Mouse (Mus musculus) G1E (cell line): ENCODE measurements at regions not wholly inside any gene's neighbourhood (a gene's known extent, or its start where the extent isn't known, plus 50 kb on each side); places are given as distances from the start of the nearest gene placed in this dataset.

Experiments used
- ATAC-seq: 2 replicates; pipeline ENCODE4 v1.8.0; 2016; ENCODE audit warnings: mild to moderate bottlenecking; ENCODE audit not compliant: insufficient number of reproducible peaks, poor library complexity, low FRiP score, severe bottlenecking; ENCODE audit errors: extremely low read depth
- DNase-seq: peaks from one replicate; pipeline ENCODE4 v3.0.0; 2012; ENCODE audit warnings: low spot score
- H3K27me3 ChIP-seq: 2 replicates; pipeline ENCODE4 v1.6.1; 2012; ENCODE audit warnings: mild to moderate bottlenecking, low read length, inconsistent platforms; ENCODE audit not compliant: insufficient read depth
- H3K36me3 ChIP-seq: replicated peaks from 2 replicates; pipeline ENCODE3; 2012; ENCODE audit warnings: mild to moderate bottlenecking, inconsistent platforms
- H3K4me1 ChIP-seq: 2 replicates; pipeline ENCODE4 v1.6.1; 2012; ENCODE audit warnings: low read depth, low read length, inconsistent platforms, mixed read lengths; ENCODE audit not compliant: insufficient read depth
- H3K4me3 ChIP-seq: 2 replicates; pipeline ENCODE4 v1.5.1; 2012; ENCODE audit warnings: low read depth, mild to moderate bottlenecking, inconsistent platforms, low read length, moderate library complexity, mixed read lengths
- H3K9me3 ChIP-seq: replicated peaks from 2 replicates; pipeline ENCODE4 v1.6.1; 2012; ENCODE audit warnings: inconsistent platforms
- CTCF ChIP-seq: IDR thresholded peaks from 2 replicates; pipeline ENCODE4 v1.5.1; 2012; ENCODE audit warnings: low read depth, low read length, inconsistent platforms, mixed read lengths
- GATA1 ChIP-seq: IDR thresholded peaks from 2 replicates; pipeline ENCODE4 v1.6.1; 2012; ENCODE audit warnings: borderline replicate concordance, low read length, inconsistent platforms, mixed read lengths
- GATA2 ChIP-seq: IDR thresholded peaks from 2 replicates; pipeline ENCODE4 v1.6.1; 2012; ENCODE audit warnings: low read depth, low read length, inconsistent platforms, borderline replicate concordance
- POLR2AphosphoS5 ChIP-seq: IDR thresholded peaks from 2 replicates; pipeline ENCODE4 v1.6.1; 2012; ENCODE audit warnings: low read depth, low read length, inconsistent platforms; ENCODE audit not compliant: insufficient replicate concordance
- TAL1 ChIP-seq: conservative IDR thresholded peaks from 2 replicates; pipeline ENCODE4 v1.6.1; 2012; ENCODE audit warnings: low read depth, low read length, inconsistent platforms, mixed read lengths

DNA sequence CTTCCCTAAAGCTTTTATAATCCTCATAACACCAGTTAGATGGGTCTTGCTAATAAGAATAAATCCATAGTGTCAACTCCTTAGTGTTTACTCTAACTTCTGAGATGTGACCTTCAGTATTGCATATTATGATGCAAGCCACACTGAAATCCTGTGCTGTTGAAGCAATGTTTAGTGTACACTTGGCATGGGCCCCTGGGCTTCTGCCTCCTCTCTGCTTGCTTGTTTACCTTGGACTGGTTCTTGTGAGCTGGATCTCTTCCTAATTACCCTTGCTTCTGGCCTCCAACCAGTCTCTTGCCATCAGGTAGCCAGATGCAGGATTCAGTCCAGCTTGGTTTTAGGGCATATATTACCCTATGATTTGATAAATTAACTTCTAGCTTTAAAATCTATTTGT lies 57.0 kb downstream of the Rgs2 start:
- DNase-seq: no peak
- no peaks in the 10 kb centered on the region for H3K9me3 ChIP-seq
- TF ChIP-seq CTCF (no peak), GATA1 (no peak), GATA2 (no peak), POLR2AphosphoS5 (no peak), TAL1 (no peak)
- H3K36me3 ChIP-seq: no peaks in the 10 kb centered on the region
- H3K4me3 ChIP-seq: no peak overlapping the region
- no peaks in the 10 kb centered on the region for H3K4me1 ChIP-seq
- no peak for ATAC-seq
- no peaks in the 10 kb centered on the region for H3K27me3 ChIP-seq

GRCm38 (mm10) chr1:143941465-143941864 lies 62.5 kb downstream of the Rgs2 start:
- no peak for DNase-seq
- Histone ChIP-seq H3K36me3 (no peaks in the 10 kb centered on the region), H3K4me1 (no peaks in the 10 kb centered on the region), H3K4me3 (no peak overlapping the region), H3K27me3 (no peaks in the 10 kb centered on the region), H3K9me3 (no peaks in the 10 kb centered on the region)
- TF ChIP-seq GATA2: no peak
- TF ChIP-seq TAL1: no peak
- no peak for TF ChIP-seq POLR2AphosphoS5
- no peak for TF ChIP-seq GATA1
- no peak for TF ChIP-seq CTCF
- no peak; the same call in 1 of the 2 replicates for ATAC-seq

DNA sequence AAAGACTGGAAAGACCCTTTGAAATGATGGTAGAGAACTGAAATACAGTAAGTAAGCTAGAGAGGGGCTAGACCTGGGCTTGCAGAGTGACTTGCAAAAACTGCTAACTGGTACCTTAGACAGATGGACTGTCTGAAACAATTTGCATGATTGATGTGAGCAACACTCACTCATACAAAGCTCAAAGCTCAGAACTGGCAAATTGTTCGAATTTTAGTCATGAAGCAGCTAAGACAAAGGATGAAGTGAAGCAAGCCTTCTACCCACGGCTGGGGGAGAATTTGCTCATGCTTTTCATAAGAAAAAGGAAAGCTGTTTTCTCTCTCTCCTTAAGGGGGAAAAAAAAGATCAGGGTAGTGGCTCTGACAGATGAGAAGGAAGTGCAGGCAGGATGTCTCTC lies 64.5 kb downstream of the Rgs2 start:
- DNase-seq (no peak), ATAC-seq (no peak)
- H3K4me1 ChIP-seq: no peaks in the 10 kb centered on the region
- no peaks in the 10 kb centered on the region for H3K9me3 ChIP-seq
- H3K36me3 ChIP-seq: no peaks in the 10 kb centered on the region
- no peak for TF ChIP-seq GATA1
- TF ChIP-seq GATA2: no peak
- no peak for TF ChIP-seq POLR2AphosphoS5
- TF ChIP-seq TAL1: no peak
- TF ChIP-seq CTCF: no peak
- H3K27me3 ChIP-seq: no peaks in the 10 kb centered on the region
- no peak overlapping the region for H3K4me3 ChIP-seq

DNA sequence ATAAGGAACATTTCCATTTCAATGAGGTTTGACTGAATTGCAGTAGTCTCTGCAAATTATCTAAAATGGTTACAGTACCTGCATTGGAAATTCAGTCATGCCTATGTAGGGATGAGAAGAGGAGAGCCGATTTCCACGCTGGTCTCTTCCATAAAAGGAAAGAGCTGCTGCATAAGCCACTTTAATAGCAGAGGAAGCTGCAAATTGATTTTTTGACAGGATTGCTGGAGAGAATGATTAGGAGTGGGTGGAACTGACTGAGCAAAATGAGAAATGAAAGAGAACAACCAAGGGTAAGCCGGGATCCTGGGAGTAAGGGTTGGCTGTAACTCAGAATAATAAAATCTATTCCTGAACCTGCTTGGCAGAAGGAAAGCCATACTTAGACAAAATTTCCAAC lies 65.4 kb downstream of the Rgs2 start:
- H3K4me3 ChIP-seq: no peak overlapping the region
- no peak for TF ChIP-seq POLR2AphosphoS5
- TF ChIP-seq GATA2: no peak
- TF ChIP-seq GATA1: no peak
- TF ChIP-seq TAL1: no peak
- TF ChIP-seq CTCF: no peak
- H3K36me3 ChIP-seq: no peaks in the 10 kb centered on the region
- no peak for ATAC-seq
- H3K4me1 ChIP-seq: no peaks in the 10 kb centered on the region
- DNase-seq: no peak
- no peaks in the 10 kb centered on the region for H3K9me3 ChIP-seq
- H3K27me3 ChIP-seq: no peaks in the 10 kb centered on the region

DNA sequence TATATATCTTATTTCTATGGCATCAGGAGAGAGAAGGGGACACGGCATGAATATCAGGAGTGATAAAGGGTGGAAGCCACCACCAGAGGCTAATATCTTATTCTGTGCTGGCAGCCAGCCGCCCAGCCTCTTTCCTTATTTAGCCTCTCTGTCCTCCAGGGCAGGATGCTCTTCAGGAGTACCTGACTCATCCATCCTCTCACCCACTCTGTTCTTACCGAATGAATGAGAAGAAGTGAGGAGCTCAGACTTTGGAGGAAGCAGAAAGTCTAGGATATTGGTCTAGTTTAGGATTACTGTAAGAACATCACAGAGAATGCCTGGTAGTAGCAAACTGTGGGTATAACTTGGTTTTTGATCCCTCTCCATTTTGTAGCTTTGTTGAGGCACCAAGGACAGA lies 73.2 kb downstream of the Rgs2 start:
- ATAC-seq (no peak), DNase-seq (no peak)
- H3K4me1 ChIP-seq: no peaks in the 10 kb centered on the region
- no peak for TF ChIP-seq POLR2AphosphoS5
- no peak for TF ChIP-seq GATA2
- TF ChIP-seq CTCF: no peak
- TF ChIP-seq TAL1: no peak
- TF ChIP-seq GATA1: no peak
- no peaks in the 10 kb centered on the region for H3K9me3 ChIP-seq
- H3K36me3 ChIP-seq: no peaks in the 10 kb centered on the region
- no peak overlapping the region for H3K4me3 ChIP-seq
- H3K27me3 ChIP-seq: peaks cover 7% of the 10 kb centered on the region

DNA sequence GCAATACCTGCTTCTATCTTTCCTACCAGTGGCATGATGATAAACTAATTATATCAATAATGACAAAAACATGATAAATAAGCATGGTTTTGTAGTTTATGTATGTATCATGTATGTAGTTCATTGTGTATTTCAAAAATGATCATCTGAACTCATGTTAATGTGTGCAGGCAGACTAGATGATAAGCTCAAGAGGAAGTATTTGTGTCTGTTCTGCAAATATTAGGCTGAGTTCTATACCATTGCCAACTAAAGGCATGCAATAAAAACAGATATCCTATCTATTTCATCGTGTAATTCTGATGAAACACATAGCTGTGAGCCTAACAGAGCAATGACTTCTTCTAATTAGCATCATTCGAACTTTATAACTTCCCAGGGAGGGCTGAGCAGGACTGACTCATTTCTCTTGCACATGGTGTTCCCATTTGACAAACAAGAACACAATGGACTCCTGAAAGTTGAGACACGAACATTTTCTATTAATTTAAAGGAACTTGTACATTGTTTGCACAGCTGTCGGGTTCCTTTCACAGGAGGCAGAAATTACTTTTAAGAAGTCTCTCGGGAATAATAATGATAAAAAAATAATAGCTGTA lies 74.3 kb downstream of the Rgs2 start:
- DNase-seq: no peak
- ATAC-seq: no peak
- Histone ChIP-seq H3K27me3 (peaks cover 7% of the 10 kb centered on the region), H3K9me3 (no peaks in the 10 kb centered on the region), H3K4me3 (no peak overlapping the region), H3K36me3 (no peaks in the 10 kb centered on the region), H3K4me1 (no peaks in the 10 kb centered on the region)
- TF ChIP-seq GATA1: no peak
- TF ChIP-seq CTCF: no peak
- no peak for TF ChIP-seq GATA2
- no peak for TF ChIP-seq TAL1
- TF ChIP-seq POLR2AphosphoS5: no peak
